ENCODE assay signal across 20 mouse cellular contexts in genomic region chr4:52299226-52299625, GRCm38 (mm10).
DNase-seq lines count a peak whose midpoint lies in the region; ATAC-seq and TF ChIP-seq lines count a peak whose summit lies in the region.
"Had no signal": no experiment of that assay in that cellular context is flagged by ENCODE, and none has a peak within 500 bp of the region (broad histone marks: within the 10 kb centered on the region; RNA-seq: fewer than 3 reads in every experiment).

No protein-coding gene starts in this region.

- TF ChIP-seq CTCF in cerebellum, adult 2 months (IDR thresholded peaks at IDR 0.05; ENCODE audit: borderline replicate concordance, insufficient read depth, low read depth, low read length) = no peak

- ATAC-seq in kidney, embryonic 14.5 days (ENCODE audit: low FRiP score, low TSS enrichment) = no peak
- no peak for ATAC-seq in megakaryocyte, adult 5-6 weeks (ENCODE audit: poor library complexity, severe bottlenecking)

- no peak overlapping the region for H3K9ac ChIP-seq in kidney, embryonic 14.5 days (ENCODE audit: low read depth, low read length)
- H3K9ac ChIP-seq: embryonic facial prominence, embryonic 12.5 days; hindbrain, embryonic 15.5 days; midbrain, embryonic 12.5 days; neural tube, embryonic 15.5 days; stomach, embryonic 15.5 days had no signal

- no peak overlapping the region for H3K27ac ChIP-seq in cerebellum, adult 2 months (ENCODE audit: insufficient read depth, low read length)
- H3K27ac ChIP-seq in kidney, embryonic 14.5 days (ENCODE audit: low read depth, low read length) = no peak overlapping the region
- H3K27ac ChIP-seq: embryonic facial prominence, embryonic 12.5 days; hindbrain, embryonic 15.5 days; midbrain, embryonic 12.5 days; neural tube, embryonic 15.5 days; stomach, embryonic 15.5 days had no signal

- H3K4me1 ChIP-seq in cerebellum, adult 2 months (ENCODE audit: control insufficient read depth, insufficient read depth, low read length) = no peaks in the 10 kb centered on the region
- no peaks in the 10 kb centered on the region for H3K4me1 ChIP-seq in kidney, embryonic 14.5 days (ENCODE audit: control insufficient read depth, insufficient read depth, low read length)
- H3K4me1 ChIP-seq: embryonic facial prominence, embryonic 12.5 days; hindbrain, embryonic 15.5 days; midbrain, embryonic 12.5 days; neural tube, embryonic 15.5 days; stomach, embryonic 15.5 days had no signal

- H3K36me3 ChIP-seq in kidney, embryonic 14.5 days (ENCODE audit: control insufficient read depth, insufficient read depth, low read length) = no peaks in the 10 kb centered on the region
- H3K36me3 ChIP-seq: embryonic facial prominence, embryonic 12.5 days; G1E; hindbrain, embryonic 15.5 days; midbrain, embryonic 12.5 days; neural tube, embryonic 15.5 days; stomach, embryonic 15.5 days had no signal

- no peak overlapping the region for H3K4me2 ChIP-seq in kidney, embryonic 14.5 days (replicated peaks; ENCODE audit: low read depth, low read length)
- H3K4me2 ChIP-seq: embryonic facial prominence, embryonic 12.5 days; heart, embryonic 11.5 days; hindbrain, embryonic 15.5 days; midbrain, embryonic 12.5 days; neural tube, embryonic 15.5 days; stomach, embryonic 15.5 days had no signal

- H3K27me3 ChIP-seq in cerebellum, adult 2 months (ENCODE audit: control insufficient read depth, insufficient read depth, low read length) = no peaks in the 10 kb centered on the region
- H3K27me3 ChIP-seq in kidney, embryonic 14.5 days (ENCODE audit: control insufficient read depth, insufficient read depth, low read length) = no peaks in the 10 kb centered on the region
- H3K27me3 ChIP-seq: embryonic facial prominence, embryonic 12.5 days; hindbrain, embryonic 15.5 days; midbrain, embryonic 12.5 days; neural tube, embryonic 15.5 days; stomach, embryonic 15.5 days had no signal

- DNase-seq in cerebellum, postnatal 10 days = peak; percentile 7 to 11
- DNase-seq in cerebellum, adult 2 months = no peak
- DNase-seq in kidney, postnatal 10 days = peak; percentile 7
- DNase-seq in lung, postnatal 36 days = peak; percentile 2
- DNase-seq in lung, adult 18-20 months = no peak
- DNase-seq in spleen, postnatal 36 days (ENCODE audit: low spot score in 2 of 2) = no peak
- DNase-seq: adrenal gland, postnatal 10 days; cerebellum, adult 9-11 months; gastrocnemius, postnatal 25 days; liver; retina, postnatal 1 day had no signal

- no peak overlapping the region for H3K4me3 ChIP-seq in cerebellum, adult 2 months (replicated peaks; ENCODE audit: insufficient read depth, low read depth, low read length)
- H3K4me3 ChIP-seq in kidney, embryonic 14.5 days (ENCODE audit: low read length) = no peak overlapping the region
- H3K4me3 ChIP-seq: embryonic facial prominence, embryonic 12.5 days; hindbrain, embryonic 15.5 days; midbrain, embryonic 12.5 days; neural tube, embryonic 15.5 days; stomach, embryonic 15.5 days had no signal

- WGBS in cerebellum, adult 2 months = 40% methylated on average over 3 of the region's 3 CpGs
- 53% methylated on average over 3 of the region's 3 CpGs for WGBS in kidney, embryonic 14.5 days

- H3K9me3 ChIP-seq in kidney, embryonic 14.5 days (ENCODE audit: control insufficient read depth, low read length) = no peaks in the 10 kb centered on the region
- H3K9me3 ChIP-seq: embryonic facial prominence, embryonic 12.5 days; G1E; hindbrain, embryonic 15.5 days; midbrain, embryonic 12.5 days; neural tube, embryonic 15.5 days; stomach, embryonic 15.5 days had no signal

- no peak for TF ChIP-seq POLR2A in cerebellum, adult 2 months (IDR thresholded peaks at IDR 0.05; ENCODE audit: borderline replicate concordance, insufficient read depth, low read length)

Comparison
In these comparisons a context has a peak if more than half of its experiments do, and no peak if none do; other contexts are left out.
1. DNase-seq: peak in cerebellum, postnatal 10 days (2 of 2), kidney, postnatal 10 days (single experiment) and lung, postnatal 36 days (single experiment); none in cerebellum, adult 2 months (0 of 2), lung, adult 18-20 months (0 of 2) and spleen, postnatal 36 days (0 of 2).